Mouse (Mus musculus) neural tube, embryonic 11.5 days (tissue): Measurements from ENCODE around the gene Syce1l. TPM values are rescaled to one million over a fixed set of nuclear protein-coding genes. Genes with fewer than 3 reads are reported as not detected.

Experiments used
- ATAC-seq: fragments of 200-750 bp; cut with Nextera tagmentation; 2 replicates; pipeline ENCODE4 v1.8.0; 2017; ENCODE audit warnings: moderate number of reproducible peaks, mild to moderate bottlenecking, moderate TSS enrichment, moderate library complexity; ENCODE audit not compliant: insufficient read depth, low FRiP score, low TSS enrichment
- DNase-seq: peaks from one replicate; pipeline ENCODE4 v3.0.0-alpha.2; 2015; ENCODE audit warnings: low spot score
- H3K27ac ChIP-seq: fragments of 300-500 bp; sonication (generic); 2 replicates; pipeline ENCODE4 v1.5.1; 2014; ENCODE audit warnings: low read depth, mild to moderate bottlenecking, low read length
- H3K27me3 ChIP-seq: fragments of 300-500 bp; sonication (generic); 2 replicates; pipeline ENCODE4 v1.6.1; 2014; ENCODE audit warnings: mild to moderate bottlenecking, low read length, mixed read lengths; ENCODE audit not compliant: control insufficient read depth, insufficient read depth
- H3K36me3 ChIP-seq: fragments of 300-500 bp; sonication (generic); 2 replicates; pipeline ENCODE4 v1.6.1; 2014; ENCODE audit warnings: mild to moderate bottlenecking, low read length, moderate library complexity, mixed read lengths; ENCODE audit not compliant: control insufficient read depth, insufficient read depth
- H3K4me1 ChIP-seq: fragments of 300-500 bp; sonication (generic); 2 replicates; pipeline ENCODE4 v1.6.1; 2014; ENCODE audit warnings: low read length, mixed read lengths; ENCODE audit not compliant: control insufficient read depth, insufficient read depth
- H3K4me2 ChIP-seq: fragments of 300-500 bp; sonication (generic); 2 replicates; pipeline ENCODE4 v1.6.1; 2014; ENCODE audit warnings: low read depth, mild to moderate bottlenecking, moderate library complexity
- H3K4me3 ChIP-seq: fragments of 300-500 bp; sonication (generic); 2 replicates; pipeline ENCODE4 v1.5.1; 2014; ENCODE audit warnings: low read depth, low read length
- H3K9ac ChIP-seq: fragments of 300-500 bp; sonication (generic); 2 replicates; pipeline ENCODE4 v1.6.1; 2014; ENCODE audit warnings: mild to moderate bottlenecking, low read length
- H3K9me3 ChIP-seq: fragments of 300-500 bp; sonication (generic); 2 replicates; pipeline ENCODE4 v1.6.1; 2016; ENCODE audit warnings: low read length; ENCODE audit not compliant: control insufficient read depth
- WGBS: fragments of 180-500 bp; shearing (Covaris S2); extraction: QIAGEN DNeasy Blood & Tissue Kit; methylation state at CpG from one replicate; pipeline ENCODE4 v1.1.7; 2014; 5-methylcytosine and 5-hydroxymethylcytosine counted together
- polyA plus RNA-seq: library from polyadenylated mRNA; unstranded; fragments of >200 nt; fragmentation: Nextera tagmentation; extraction: Ambion mirVana; gene quantifications from 2 replicates; pipeline ENCODE4 v1.2.1, GENCODE M21; 2014

The Syce1l gene
- polyA plus RNA-seq, 1 experiment from 2014 or later: not detected

DNA sequence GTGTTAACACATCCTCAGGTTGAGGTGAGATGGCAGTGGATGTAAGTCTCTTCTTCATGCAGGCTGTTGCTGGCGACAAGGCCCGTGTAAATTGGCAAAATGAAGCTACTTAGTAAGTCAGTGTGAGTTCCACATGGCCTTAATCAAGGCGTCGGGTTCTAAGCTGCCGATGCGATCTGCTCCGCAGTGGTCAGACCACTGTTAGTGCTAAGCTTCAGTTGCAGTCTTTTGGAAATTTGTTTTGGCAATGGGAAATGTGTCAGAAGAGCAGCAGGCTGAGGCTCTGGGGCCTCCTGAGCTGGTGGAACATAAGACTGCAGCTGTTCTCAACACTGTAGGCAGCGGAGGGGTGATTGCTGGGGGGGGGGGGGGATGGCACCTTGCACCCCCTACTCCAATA, 22.9 kb downstream of the Syce1l start:
- ATAC-seq (no peak), DNase-seq (no peak)
- no peaks in the 10 kb centered on the region for H3K27me3 ChIP-seq
- H3K9me3 ChIP-seq: no peaks in the 10 kb centered on the region
- H3K36me3 ChIP-seq: no peaks in the 10 kb centered on the region
- 71% methylated on average over 8 of the region's 8 CpGs for WGBS
- H3K4me2 ChIP-seq: no peak overlapping the region
- no peak overlapping the region for H3K9ac ChIP-seq
- H3K4me1 ChIP-seq: no peaks in the 10 kb centered on the region
- no peak overlapping the region for H3K27ac ChIP-seq
- no peak overlapping the region for H3K4me3 ChIP-seq

DNA sequence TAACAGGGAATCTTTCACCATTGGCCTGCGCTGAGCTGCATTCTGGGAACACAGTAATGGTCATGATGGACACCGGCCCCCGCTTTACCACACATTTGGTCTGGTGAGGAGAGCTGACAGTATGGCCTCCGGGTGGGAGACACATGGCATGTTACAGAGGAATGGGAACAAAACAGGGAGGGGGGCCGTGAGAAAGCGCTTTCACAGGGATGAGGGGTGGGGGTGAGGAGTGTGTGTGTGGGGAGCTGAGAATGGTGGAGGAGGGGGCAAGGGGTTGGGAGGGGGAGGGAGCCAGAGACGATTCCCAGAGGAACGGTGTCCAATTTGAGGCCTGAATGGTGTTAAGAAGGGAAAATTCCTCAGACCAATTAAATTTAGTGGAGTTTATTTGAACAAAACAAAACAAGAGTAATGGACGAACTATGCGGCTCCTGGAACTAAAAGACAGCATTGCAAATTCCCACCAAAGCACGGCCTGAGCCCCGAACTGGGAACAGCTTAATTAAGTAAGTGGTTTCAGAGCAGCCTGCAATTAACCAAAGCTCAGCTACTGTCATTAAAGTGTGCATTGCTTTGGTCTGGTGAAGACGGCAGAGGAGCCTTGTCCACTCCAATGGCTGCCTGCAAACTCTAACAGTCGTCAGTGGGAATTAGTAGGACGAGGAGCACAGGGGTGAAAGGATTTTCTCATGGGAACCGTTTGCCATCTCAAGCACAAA, 23.9 kb downstream of the Syce1l start:
- Histone ChIP-seq H3K27me3 (no peaks in the 10 kb centered on the region), H3K4me1 (no peaks in the 10 kb centered on the region), H3K36me3 (no peaks in the 10 kb centered on the region), H3K27ac (no peak overlapping the region), H3K4me2 (no peak overlapping the region), H3K4me3 (no peak overlapping the region), H3K9ac (no peak overlapping the region), H3K9me3 (no peaks in the 10 kb centered on the region)
- no peak for DNase-seq
- ATAC-seq: no peak
- 58% methylated on average over 16 of the region's 16 CpGs for WGBS

DNA sequence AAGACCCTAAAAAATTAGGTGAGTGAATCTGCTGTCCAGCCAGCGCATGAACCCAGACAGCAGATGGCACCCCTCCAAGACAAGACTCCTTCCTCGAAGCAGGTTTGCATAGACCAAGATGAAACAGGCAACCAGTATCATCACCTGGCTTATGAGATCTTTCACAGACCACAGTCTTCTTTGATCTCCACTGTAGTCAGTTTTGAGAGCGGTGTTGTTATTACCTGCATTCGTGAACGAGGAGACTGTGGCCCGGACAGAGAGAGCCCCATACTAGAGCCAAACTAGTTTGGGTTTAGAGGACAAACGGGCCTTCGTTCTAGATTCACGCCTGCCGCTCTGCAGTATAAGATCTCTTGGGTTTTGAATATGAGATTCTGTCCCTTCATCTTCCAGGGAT, 26.9 kb downstream of the Syce1l start:
- Histone ChIP-seq H3K27me3 (no peaks in the 10 kb centered on the region), H3K4me2 (no peak overlapping the region), H3K9ac (no peak overlapping the region), H3K27ac (no peak overlapping the region), H3K4me1 (no peaks in the 10 kb centered on the region), H3K36me3 (no peaks in the 10 kb centered on the region), H3K4me3 (no peak overlapping the region), H3K9me3 (no peaks in the 10 kb centered on the region)
- no peak for ATAC-seq
- DNase-seq: no peak
- WGBS: 86% methylated on average over 10 of the region's 10 CpGs

DNA sequence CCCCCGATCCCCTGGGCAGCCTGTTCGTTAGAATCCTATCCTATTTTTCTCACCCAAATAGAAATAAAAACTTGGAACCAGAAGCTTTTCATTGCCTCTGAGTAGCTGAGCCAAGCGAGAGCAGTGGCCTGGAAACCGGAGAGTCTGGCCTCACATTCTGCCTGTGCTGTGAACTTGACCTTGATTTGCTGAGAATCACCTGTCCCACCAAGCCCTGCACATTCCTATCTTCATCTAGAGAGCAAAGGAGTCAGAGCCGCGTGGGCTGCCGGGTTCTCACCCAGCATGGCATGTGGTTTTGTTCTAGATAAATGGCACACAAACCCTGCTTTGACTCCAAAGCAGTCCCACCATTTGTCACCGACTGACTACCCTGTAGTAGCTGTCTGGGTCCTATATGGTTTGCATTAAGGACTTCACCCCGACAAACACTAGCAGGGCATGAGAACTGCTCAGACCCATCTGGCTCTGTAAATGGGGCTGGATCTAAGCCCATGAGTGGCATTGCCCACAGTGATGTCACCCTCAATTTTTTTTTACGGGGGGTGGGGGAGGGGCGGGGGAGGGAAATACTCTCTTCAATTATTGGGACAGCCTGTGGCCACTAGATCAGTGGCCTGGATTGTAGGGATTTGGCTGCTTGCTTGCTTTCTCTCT, 29.7 kb downstream of the Syce1l start:
- Histone ChIP-seq H3K27ac (no peak overlapping the region), H3K4me3 (no peak overlapping the region), H3K36me3 (no peaks in the 10 kb centered on the region), H3K9me3 (no peaks in the 10 kb centered on the region), H3K4me2 (no peak overlapping the region), H3K4me1 (no peaks in the 10 kb centered on the region), H3K9ac (no peak overlapping the region), H3K27me3 (no peaks in the 10 kb centered on the region)
- no peak for ATAC-seq
- no peak for DNase-seq
- 74% methylated on average over 11 of the region's 11 CpGs for WGBS

DNA sequence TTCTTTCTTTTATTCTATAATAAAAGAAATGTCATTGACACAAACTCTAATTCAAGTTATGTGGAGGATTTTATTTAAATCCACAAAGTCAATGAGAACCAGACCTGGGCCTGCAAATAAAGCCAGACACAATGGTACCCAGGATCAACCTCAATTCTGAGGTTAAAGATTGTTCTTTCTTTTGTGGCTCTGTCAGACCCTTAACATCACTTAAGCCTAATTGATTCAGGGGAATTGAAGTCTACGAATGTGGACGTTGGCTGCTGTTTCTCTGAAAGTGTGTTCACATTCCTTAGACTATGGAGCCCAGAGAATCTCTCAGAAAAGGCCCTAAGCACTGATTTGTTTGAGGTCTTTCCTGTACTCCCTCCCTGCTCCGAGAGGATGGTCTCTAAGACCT, 30.3 kb downstream of the Syce1l start:
- Histone ChIP-seq H3K27me3 (no peaks in the 10 kb centered on the region), H3K4me3 (no peak overlapping the region), H3K4me2 (no peak overlapping the region), H3K9ac (no peak overlapping the region), H3K4me1 (no peaks in the 10 kb centered on the region), H3K9me3 (no peaks in the 10 kb centered on the region), H3K27ac (no peak overlapping the region), H3K36me3 (no peaks in the 10 kb centered on the region)
- DNase-seq: no peak
- WGBS: 48% methylated on average over 3 of the region's 3 CpGs
- no peak for ATAC-seq

DNA sequence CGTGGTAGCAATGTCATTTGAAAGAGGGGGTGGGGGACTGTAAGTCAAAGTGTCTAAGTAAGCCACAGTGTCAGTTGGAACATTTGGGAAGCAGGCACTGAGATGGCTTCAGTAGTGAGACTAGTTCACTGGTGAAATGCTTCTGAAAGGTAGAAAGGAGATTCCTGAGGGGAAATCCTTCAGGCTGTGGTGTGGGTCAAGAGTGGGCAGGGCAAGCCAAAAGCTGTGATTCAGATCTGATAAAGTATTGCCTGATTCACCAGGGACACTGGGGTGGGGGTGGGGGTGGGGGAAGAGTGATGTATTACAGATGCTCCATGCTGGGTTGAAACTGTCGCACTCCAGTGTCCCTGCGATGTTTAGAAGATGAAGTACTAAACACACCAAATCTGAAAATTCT, 31.6 kb downstream of the Syce1l start:
- DNase-seq (no peak), ATAC-seq (no peak)
- Histone ChIP-seq H3K27me3 (no peaks in the 10 kb centered on the region), H3K9me3 (no peaks in the 10 kb centered on the region), H3K4me2 (no peak overlapping the region), H3K36me3 (no peaks in the 10 kb centered on the region), H3K27ac (no peak overlapping the region), H3K4me1 (no peaks in the 10 kb centered on the region), H3K4me3 (no peak overlapping the region), H3K9ac (no peak overlapping the region)
- 77% methylated on average over 3 of the region's 3 CpGs for WGBS

DNA sequence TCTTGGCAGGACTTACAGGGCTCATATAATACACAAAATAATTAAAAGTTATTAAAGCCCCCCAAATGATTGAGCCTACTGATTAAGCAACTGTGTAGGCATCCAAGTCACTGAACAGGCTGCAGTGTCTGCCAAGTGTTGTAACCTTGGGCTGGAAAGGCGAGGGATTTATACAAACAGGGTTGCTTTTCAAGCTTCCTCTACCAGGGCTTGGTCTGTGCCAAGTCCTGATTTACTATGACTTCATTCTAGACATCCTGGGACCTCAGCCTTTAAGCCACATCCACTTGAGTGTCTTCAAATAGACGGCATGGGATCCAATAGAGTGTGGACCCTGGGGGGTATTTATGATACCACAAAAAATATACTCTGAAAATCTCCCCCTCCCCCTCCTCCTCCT, 32.3 kb downstream of the Syce1l start:
- no peaks in the 10 kb centered on the region for H3K4me1 ChIP-seq
- no peaks in the 10 kb centered on the region for H3K27me3 ChIP-seq
- H3K4me2 ChIP-seq: no peak overlapping the region
- WGBS: 88% methylated on average over 2 of the region's 2 CpGs
- no peaks in the 10 kb centered on the region for H3K9me3 ChIP-seq
- H3K36me3 ChIP-seq: no peaks in the 10 kb centered on the region
- ATAC-seq: no peak
- H3K9ac ChIP-seq: no peak overlapping the region
- H3K27ac ChIP-seq: no peak overlapping the region
- H3K4me3 ChIP-seq: no peak overlapping the region
- no peak for DNase-seq

DNA sequence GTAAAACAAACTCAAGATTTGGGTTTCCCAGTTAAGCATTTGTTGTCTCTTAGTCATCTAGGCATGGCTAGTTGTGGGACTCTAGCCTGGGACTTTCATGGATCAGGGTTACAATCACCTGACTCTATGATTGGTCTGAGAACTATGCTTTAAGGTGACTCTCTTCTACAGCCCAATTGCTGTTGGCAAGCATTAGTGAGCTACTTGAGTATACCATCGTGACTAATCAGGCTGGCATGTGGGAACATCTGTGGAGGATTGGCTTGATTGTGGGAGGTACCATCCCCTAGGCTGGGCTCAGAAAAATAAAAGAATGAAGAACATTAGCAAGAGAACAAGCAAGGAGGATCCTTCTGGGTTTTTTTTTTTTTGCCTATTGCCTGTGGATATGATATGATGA, 33.8 kb downstream of the Syce1l start:
- H3K27me3 ChIP-seq: no peaks in the 10 kb centered on the region
- no peak overlapping the region for H3K4me2 ChIP-seq
- no peak overlapping the region for H3K4me3 ChIP-seq
- ATAC-seq (no peak), DNase-seq (no peak)
- H3K9me3 ChIP-seq: no peaks in the 10 kb centered on the region
- H3K27ac ChIP-seq: no peak overlapping the region
- no peaks in the 10 kb centered on the region for H3K36me3 ChIP-seq
- H3K9ac ChIP-seq: no peak overlapping the region
- WGBS: 91% methylated on average over 1 of the region's 1 CpGs
- H3K4me1 ChIP-seq: no peaks in the 10 kb centered on the region

DNA sequence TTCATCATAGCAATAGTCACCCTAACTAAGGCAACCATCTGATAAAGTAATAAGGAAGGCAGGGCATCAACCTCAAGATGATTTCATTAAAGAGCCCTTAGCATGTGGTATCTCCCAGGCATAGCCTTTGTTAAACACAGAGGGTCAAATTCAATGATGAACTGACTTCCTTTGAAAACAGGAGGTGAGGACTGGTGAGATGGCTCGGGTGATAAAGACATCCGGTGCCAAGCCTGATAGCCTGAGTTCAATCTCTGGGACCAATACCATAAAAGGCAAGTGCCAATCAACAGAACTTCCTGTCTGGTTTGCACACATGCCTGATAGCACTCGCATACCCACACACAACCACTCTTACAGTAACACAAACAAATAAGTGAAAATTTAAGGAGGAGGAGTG, 36.3 kb downstream of the Syce1l start:
- no peaks in the 10 kb centered on the region for H3K27me3 ChIP-seq
- no peaks in the 10 kb centered on the region for H3K4me1 ChIP-seq
- H3K27ac ChIP-seq: no peak overlapping the region
- H3K36me3 ChIP-seq: no peaks in the 10 kb centered on the region
- DNase-seq (no peak), ATAC-seq (no peak)
- no peak overlapping the region for H3K4me2 ChIP-seq
- H3K9ac ChIP-seq: no peak overlapping the region
- no peak overlapping the region for H3K4me3 ChIP-seq
- 78% methylated on average over 3 of the region's 3 CpGs for WGBS
- no peaks in the 10 kb centered on the region for H3K9me3 ChIP-seq
